29 mouse cellular contexts compared by ENCODE assay signal in the genomic region with DNA sequence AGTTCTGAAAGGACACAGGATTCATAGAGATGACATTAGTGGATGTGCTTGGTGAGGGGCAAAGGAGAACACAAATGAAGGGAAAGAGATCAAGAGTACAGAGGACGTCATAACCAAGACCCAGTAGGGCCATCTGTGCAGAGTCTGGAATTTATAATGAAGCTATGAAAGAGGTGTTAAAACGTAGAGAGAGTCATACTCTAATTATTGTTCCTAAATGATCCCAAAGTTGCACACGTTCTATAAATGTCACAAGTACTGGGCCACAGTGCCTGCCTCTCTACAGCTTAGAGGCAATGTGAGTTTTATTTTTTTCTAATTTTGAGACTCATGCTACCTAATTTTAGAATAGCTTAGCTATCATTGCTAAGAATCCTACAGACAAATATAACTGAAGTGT.
"Had no signal": no experiment of that assay in that cellular context is flagged by ENCODE, and none has a peak within 500 bp of the region (broad histone marks: within the 10 kb centered on the region; RNA-seq: fewer than 3 reads in every experiment).

No protein-coding gene starts in this region.

- H3K27me3 ChIP-seq: heart, embryonic 13.5 days; heart, embryonic 15.5 days; hindbrain, embryonic 12.5 days; intestine, embryonic 15.5 days; limb, embryonic 12.5 days; liver, embryonic 13.5 days; liver, embryonic 15.5 days had no signal

- H3K27ac ChIP-seq: gastrocnemius, adult 2 months; heart, embryonic 10.5 days; heart, embryonic 13.5 days; heart, embryonic 15.5 days; hindbrain, embryonic 10.5 days; hindbrain, embryonic 12.5 days; hindbrain, embryonic 14.5 days; intestine, embryonic 15.5 days; layer of hippocampus, adult 2 months; left cerebral cortex, adult 2 months; limb, embryonic 10.5 days; limb, embryonic 12.5 days; liver, embryonic 13.5 days; liver, embryonic 15.5 days had no signal

- H3K4me1 ChIP-seq: hindbrain, embryonic 10.5 days; hindbrain, embryonic 12.5 days; intestine, embryonic 15.5 days; limb, embryonic 12.5 days; liver, embryonic 13.5 days; liver, embryonic 15.5 days had no signal

- H3K9me3 ChIP-seq: heart, embryonic 10.5 days; heart, embryonic 13.5 days; heart, embryonic 15.5 days; hindbrain, embryonic 10.5 days; hindbrain, embryonic 12.5 days; intestine, embryonic 15.5 days; limb, embryonic 10.5 days; limb, embryonic 12.5 days; liver, embryonic 13.5 days; liver, embryonic 15.5 days had no signal

- DNase-seq: gastrocnemius, adult 2 months; gastrocnemius, postnatal 10 days; gastrocnemius, postnatal 25 days; heart, adult 18-20 months; heart, postnatal 14 days; heart, postnatal 4 days; kidney, adult 18-20 months; kidney, adult 8-10 months; kidney, postnatal 10 days; kidney, postnatal 25 days; kidney, postnatal 4 days; liver; liver, embryonic 13.5 days had no signal

- H3K9ac ChIP-seq: heart, embryonic 13.5 days; heart, embryonic 15.5 days; hindbrain, embryonic 12.5 days; hindbrain, embryonic 14.5 days; intestine, embryonic 15.5 days; limb, embryonic 12.5 days; liver, embryonic 13.5 days; liver, embryonic 15.5 days had no signal

- H3K4me3 ChIP-seq: gastrocnemius, adult 2 months; heart, embryonic 10.5 days; heart, embryonic 13.5 days; heart, embryonic 15.5 days; hindbrain, embryonic 10.5 days; hindbrain, embryonic 12.5 days; intestine, embryonic 15.5 days; layer of hippocampus, adult 2 months; left cerebral cortex, adult 2 months; limb, embryonic 10.5 days; limb, embryonic 12.5 days; liver, embryonic 13.5 days; liver, embryonic 15.5 days had no signal

- H3K36me3 ChIP-seq: heart, embryonic 10.5 days; heart, embryonic 13.5 days; heart, embryonic 15.5 days; hindbrain, embryonic 10.5 days; hindbrain, embryonic 12.5 days; intestine, embryonic 15.5 days; limb, embryonic 10.5 days; limb, embryonic 12.5 days; liver, embryonic 13.5 days; liver, embryonic 15.5 days had no signal

- ATAC-seq: hindbrain, embryonic 16.5 days; inflammation-experienced regulatory T-cells, adult 6 months; intestine, embryonic 15.5 days; intestine, postnatal 0 days had no signal

- H3K4me2 ChIP-seq: heart, embryonic 13.5 days; heart, embryonic 15.5 days; hindbrain, embryonic 12.5 days; hindbrain, embryonic 14.5 days; intestine, embryonic 15.5 days; limb, embryonic 12.5 days; liver, embryonic 11.5 days; liver, embryonic 13.5 days; liver, embryonic 15.5 days had no signal
